Mouse (Mus musculus): Measurements from ENCODE around the gene Zfp773. TPM values are rescaled to one million over a fixed set of nuclear protein-coding genes. Genes with fewer than 3 reads are reported as not detected.

Zfp773 gene
- polyA plus RNA-seq (2015; fragmentation: Illumina TruSeq; extraction: RNeasy Lipid Tissue Mini Kit (QIAGEN cat#74804); ENCODE audit: insufficient read depth, low read depth, low replicate concordance), result 0.33 TPM

GRCm38 (mm10) chr7:7136379-7136866 lies at the start of gene Zfp773:
TSS of gene Zfp773 (minus strand) at chr7:7136755.

GRCm38 (mm10) chr7:7171227-7172147 lies 34.9 kb upstream of the Zfp773 start, which contains the start of gene Zfp418:
TSS of gene Zfp418 (plus strand) at chr7:7171330.

DNA sequence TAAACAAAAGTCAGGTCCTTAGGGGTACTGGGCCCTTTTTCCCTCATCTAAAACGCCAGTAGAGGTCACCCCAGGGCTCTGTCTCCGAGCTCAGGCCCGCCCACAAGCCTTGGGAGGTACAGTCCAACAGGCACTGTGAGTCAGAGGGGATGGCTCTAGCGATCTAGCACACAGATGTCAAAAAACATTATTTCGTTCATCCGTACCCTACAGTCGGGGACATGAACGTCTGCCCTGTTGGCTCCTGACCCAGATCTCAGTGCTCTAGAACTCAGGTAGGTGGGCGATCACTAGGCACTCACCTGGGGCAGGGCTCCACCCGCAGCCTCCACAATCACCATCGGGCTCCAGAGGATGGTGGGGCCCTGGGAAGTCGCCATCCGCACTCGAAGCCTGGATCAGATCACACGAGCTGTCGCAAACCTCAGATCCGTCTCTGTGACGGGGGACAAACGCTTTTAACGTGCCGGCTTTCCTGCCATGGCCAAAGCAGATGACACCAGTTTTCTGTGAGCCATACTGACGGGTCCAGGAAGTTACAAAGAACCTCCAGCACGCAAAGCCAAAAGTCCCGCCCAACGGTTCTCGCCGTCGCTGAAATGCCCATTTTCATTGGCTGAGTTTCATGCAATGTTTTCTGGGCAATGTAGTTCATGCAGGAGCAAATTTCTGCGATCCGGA lies 15.5 kb downstream of the Zfp773 start, which contains the start of gene Zfp954:
Gene Zfp954 (minus strand): TSS at position 568 of the 681 bp plus-strand sequence.

Other genes starting within 250 kb of the Zfp773 start
- not detected for gene Aurkc, start 141.5 kb downstream of the Zfp773 start, polyA plus RNA-seq (2015; fragmentation: Illumina TruSeq; extraction: RNeasy Lipid Tissue Mini Kit (QIAGEN cat#74804); ENCODE audit: insufficient read depth, low read depth, low replicate concordance)
- 6.3 TPM for gene Zfp954, start 15.3 kb downstream of the Zfp773 start, polyA plus RNA-seq (2015; fragmentation: Illumina TruSeq; extraction: RNeasy Lipid Tissue Mini Kit (QIAGEN cat#74804); ENCODE audit: insufficient read depth, low read depth, low replicate concordance)
- 0.78 TPM for gene Zfp418, start 34.6 kb upstream of the Zfp773 start, polyA plus RNA-seq (2015; fragmentation: Illumina TruSeq; extraction: RNeasy Lipid Tissue Mini Kit (QIAGEN cat#74804); ENCODE audit: insufficient read depth, low read depth, low replicate concordance)
- gene Zfp772, start 73.2 kb upstream of the Zfp773 start, polyA plus RNA-seq (2015; fragmentation: Illumina TruSeq; extraction: RNeasy Lipid Tissue Mini Kit (QIAGEN cat#74804); ENCODE audit: insufficient read depth, low read depth, low replicate concordance), result 3.2 TPM
- not detected for gene Vmn2r29, start 110.6 kb upstream of the Zfp773 start, polyA plus RNA-seq (2015; fragmentation: Illumina TruSeq; extraction: RNeasy Lipid Tissue Mini Kit (QIAGEN cat#74804); ENCODE audit: insufficient read depth, low read depth, low replicate concordance)
- 1.2 TPM for gene Gm45844, start 141.5 kb upstream of the Zfp773 start, polyA plus RNA-seq (2015; fragmentation: Illumina TruSeq; extraction: RNeasy Lipid Tissue Mini Kit (QIAGEN cat#74804); ENCODE audit: insufficient read depth, low read depth, low replicate concordance)
- gene Clcn4, start 164.1 kb upstream of the Zfp773 start, polyA plus RNA-seq (2015; fragmentation: Illumina TruSeq; extraction: RNeasy Lipid Tissue Mini Kit (QIAGEN cat#74804); ENCODE audit: insufficient read depth, low read depth, low replicate concordance), result 11.3 TPM
- gene Vmn2r30, start 200.9 kb upstream of the Zfp773 start, polyA plus RNA-seq (2015; fragmentation: Illumina TruSeq; extraction: RNeasy Lipid Tissue Mini Kit (QIAGEN cat#74804); ENCODE audit: insufficient read depth, low read depth, low replicate concordance), result not detected
- not detected for gene Gm45783, start 237.8 kb upstream of the Zfp773 start, polyA plus RNA-seq (2015; fragmentation: Illumina TruSeq; extraction: RNeasy Lipid Tissue Mini Kit (QIAGEN cat#74804); ENCODE audit: insufficient read depth, low read depth, low replicate concordance)

Measured in pancreas, adult 10 weeks (tissue).